9 mouse cellular contexts compared by ENCODE assay signal in the genomic region with DNA sequence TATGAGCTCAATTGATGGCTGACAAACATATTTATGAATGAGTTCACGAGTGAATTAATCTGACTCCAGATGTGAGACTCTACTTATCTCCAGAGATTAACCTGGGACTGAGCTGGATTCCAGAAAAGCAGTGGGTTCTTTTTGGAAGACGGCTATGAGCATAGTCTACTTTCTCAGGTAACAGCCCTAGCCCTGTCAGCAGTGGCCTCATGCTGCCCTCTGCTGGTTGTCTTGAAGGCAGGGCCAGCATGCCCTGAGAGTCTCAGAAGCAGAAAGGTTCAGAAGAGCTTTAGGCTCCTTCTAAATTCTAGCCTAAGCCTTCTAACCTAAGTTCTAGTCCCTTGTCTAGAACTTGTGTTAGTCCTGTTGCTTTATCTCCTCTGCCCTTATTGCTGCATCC. TPM values are rescaled to one million over a fixed set of nuclear protein-coding genes. Genes with fewer than 3 reads are reported as not detected.
DNase-seq lines count a peak whose midpoint lies in the region; ATAC-seq and TF ChIP-seq lines count a peak whose summit lies in the region.
"Had no signal": no experiment of that assay in that cellular context is flagged by ENCODE, and none has a peak within 500 bp of the region (broad histone marks: within the 10 kb centered on the region; RNA-seq: fewer than 3 reads in every experiment).

No protein-coding gene starts in this region.

- no peaks in the 10 kb centered on the region for H3K4me1 ChIP-seq in forebrain, postnatal 0 days (ENCODE audit: insufficient read depth)
- H3K4me1 ChIP-seq in forebrain, embryonic 11.5 days (replicated peaks; ENCODE audit: control insufficient read depth, insufficient read depth, low read length) = no peaks in the 10 kb centered on the region
- H3K4me1 ChIP-seq in heart, postnatal 0 days (ENCODE audit: control insufficient read depth, insufficient read depth) = no peaks in the 10 kb centered on the region
- no peaks in the 10 kb centered on the region for H3K4me1 ChIP-seq in olfactory bulb, adult 2 months (ENCODE audit: control insufficient read depth, insufficient read depth, low read length)

- TF ChIP-seq EP300 in heart, postnatal 0 days (IDR thresholded peaks at IDR 0.05; ENCODE audit: low read depth) = no peak

- H3K27ac ChIP-seq in forebrain, postnatal 0 days (ENCODE audit: low read depth, low read length) = no peak overlapping the region
- H3K27ac ChIP-seq in forebrain, embryonic 11.5 days (ENCODE audit: low read depth, low read length) = no peak overlapping the region
- no peak overlapping the region for H3K27ac ChIP-seq in heart, postnatal 0 days (ENCODE audit: low read depth)
- H3K27ac ChIP-seq in olfactory bulb, adult 2 months (ENCODE audit: insufficient read depth, low read depth, low read length) = no peak overlapping the region

- TF ChIP-seq CTCF in forebrain, postnatal 0 days (IDR thresholded peaks at IDR 0.05; ENCODE audit: low read depth) = peak; percentile 55
- peak; percentile 88 for TF ChIP-seq CTCF in heart, postnatal 0 days (IDR thresholded peaks at IDR 0.05; ENCODE audit: low read depth)
- TF ChIP-seq CTCF in olfactory bulb, adult 2 months (IDR thresholded peaks at IDR 0.05; ENCODE audit: insufficient read depth, low read depth, low read length) = peak; percentile 45; the same call in 1 of the 2 replicates

- DNase-seq in forebrain, postnatal 0 days = peak; percentile 3
- DNase-seq in forebrain, embryonic 11.5 days (ENCODE audit: low spot score) = no peak
- peak; percentile 22 for DNase-seq in 416B (ENCODE audit: low read depth)
- DNase-seq in adrenal gland, postnatal 25 days = peak; percentile 60
- peak; percentile 31 for DNase-seq in heart, postnatal 0 days (ENCODE audit: low spot score)
- DNase-seq in left cerebral cortex, postnatal 36 days (ENCODE audit: low spot score in 2 of 2) = peak; percentile 17 to 28
- DNase-seq in spleen, adult 12 weeks (ENCODE audit: low spot score) = no peak

- no peak for ATAC-seq in forebrain, postnatal 0 days
- ATAC-seq in forebrain, embryonic 11.5 days (replicated peaks; ENCODE audit: low FRiP score) = no peak
- ATAC-seq in heart, postnatal 0 days (ENCODE audit: insufficient read depth, low read depth) = no peak

- WGBS in forebrain, postnatal 0 days = 24% methylated on average over 2 of the region's 2 CpGs
- WGBS in forebrain, embryonic 11.5 days = 34% methylated on average over 2 of the region's 2 CpGs
- WGBS in heart, postnatal 0 days = 8% methylated on average over 2 of the region's 2 CpGs
- WGBS in olfactory bulb, adult 2 months = 17% methylated on average over 2 of the region's 2 CpGs

- H3K4me3 ChIP-seq in forebrain, postnatal 0 days (ENCODE audit: low read depth, low read length) = no peak overlapping the region
- H3K4me3 ChIP-seq in forebrain, embryonic 11.5 days (ENCODE audit: low read depth, low read length) = no peak overlapping the region
- no peak overlapping the region for H3K4me3 ChIP-seq in heart, postnatal 0 days (ENCODE audit: low read depth, low read length)
- H3K4me3 ChIP-seq in olfactory bulb, adult 2 months (ENCODE audit: insufficient read depth, low read depth, low read length) = no peak overlapping the region

- no peaks in the 10 kb centered on the region for H3K36me3 ChIP-seq in forebrain, postnatal 0 days (ENCODE audit: insufficient read depth)
- no peaks in the 10 kb centered on the region for H3K36me3 ChIP-seq in forebrain, embryonic 11.5 days (ENCODE audit: control insufficient read depth, insufficient read depth, low read length)
- no peaks in the 10 kb centered on the region for H3K36me3 ChIP-seq in heart, postnatal 0 days (replicated peaks; ENCODE audit: control insufficient read depth, insufficient read depth, low read length)

- intact Hi-C loops in left cerebral cortex, postnatal 36 days (cut with DNase I) = loop anchor here (1.0 to 2.0 kb wide), 2 partner anchors 34 to 72 kb away; no protein-coding TSS in a partner anchor

- no peak overlapping the region for H3K4me2 ChIP-seq in forebrain, postnatal 0 days (ENCODE audit: low read depth)
- H3K4me2 ChIP-seq in forebrain, embryonic 11.5 days (ENCODE audit: low read depth, low read length, severe bottlenecking) = no peak overlapping the region
- H3K4me2 ChIP-seq in heart, postnatal 0 days (ENCODE audit: low read depth, low read length) = no peak overlapping the region

- H3K9me3 ChIP-seq in forebrain, postnatal 0 days (ENCODE audit: low read length) = no peaks in the 10 kb centered on the region
- H3K9me3 ChIP-seq in forebrain, embryonic 11.5 days (ENCODE audit: control insufficient read depth, low read length) = no peaks in the 10 kb centered on the region
- no peaks in the 10 kb centered on the region for H3K9me3 ChIP-seq in heart, postnatal 0 days (replicated peaks; ENCODE audit: control insufficient read depth, low read length)

- no peak overlapping the region for H3K9ac ChIP-seq in forebrain, postnatal 0 days
- no peak overlapping the region for H3K9ac ChIP-seq in forebrain, embryonic 11.5 days (ENCODE audit: low read length)
- H3K9ac ChIP-seq in heart, postnatal 0 days (replicated peaks; ENCODE audit: low read depth, low read length) = no peak overlapping the region

- no peaks in the 10 kb centered on the region for H3K27me3 ChIP-seq in forebrain, postnatal 0 days (ENCODE audit: insufficient read depth, low read length)
- no peaks in the 10 kb centered on the region for H3K27me3 ChIP-seq in forebrain, embryonic 11.5 days (ENCODE audit: control insufficient read depth, insufficient read depth, low read length)
- H3K27me3 ChIP-seq in heart, postnatal 0 days (ENCODE audit: control insufficient read depth, insufficient read depth, low read length) = no peaks in the 10 kb centered on the region

- TF ChIP-seq POLR2A in olfactory bulb, adult 2 months (IDR thresholded peaks at IDR 0.05; ENCODE audit: insufficient read depth, low read depth, low read length) = no peak

RNA-seq across cellular contexts. Expression of gene Mbl1, which starts 11.4 kb away (rescaled TPM):
- not detected in 2 replicates for total RNA-seq in forebrain, postnatal 0 days (2014; rRNA removed)
- polyA plus RNA-seq in forebrain, postnatal 0 days (2015; fragmentation: Nextera tagmentation; extraction: Ambion mirVana) = not detected in 2 replicates
- not detected in 2 replicates for polyA plus RNA-seq in forebrain, embryonic 11.5 days (2014; fragmentation: Nextera tagmentation; extraction: Ambion mirVana)
- 1.1 TPM in 1 of 2 replicates, not detected in the other for total RNA-seq in adrenal gland, postnatal 25 days (2021)
- total RNA-seq in heart, postnatal 0 days (2014; rRNA removed; ENCODE audit: low replicate concordance) = not detected in 2 replicates
- polyA plus RNA-seq in heart, postnatal 0 days (2015; fragmentation: Nextera tagmentation; extraction: Ambion mirVana) = not detected in 2 replicates
- not detected for total RNA-seq in left cerebral cortex, postnatal 36 days (2021)
- polyA plus RNA-seq in olfactory bulb, adult 2 months (2012; ENCODE audit: insufficient read depth, insufficient read length, low replicate concordance, missing spikeins) = not detected in 2 replicates
- total RNA-seq: layer of hippocampus, postnatal 25 days had no signal

RNA-seq across cellular contexts. Expression of gene Sftpd, which starts 22.3 kb away (rescaled TPM):
- total RNA-seq in forebrain, postnatal 0 days (2014; rRNA removed) = not detected in 2 replicates
- 0.11 TPM in 1 of 2 replicates, not detected in the other for polyA plus RNA-seq in forebrain, postnatal 0 days (2015; fragmentation: Nextera tagmentation; extraction: Ambion mirVana)
- polyA plus RNA-seq in forebrain, embryonic 11.5 days (2014; fragmentation: Nextera tagmentation; extraction: Ambion mirVana) = not detected in 2 replicates
- total RNA-seq in adrenal gland, postnatal 25 days (2021) = not detected in 2 replicates
- total RNA-seq in heart, postnatal 0 days (2014; rRNA removed; ENCODE audit: low replicate concordance) = not detected in 2 replicates
- polyA plus RNA-seq in heart, postnatal 0 days (2015; fragmentation: Nextera tagmentation; extraction: Ambion mirVana) = 0.44 and 1.9 TPM in 2 replicates
- total RNA-seq in left cerebral cortex, postnatal 36 days (2021) = not detected
- not detected in 2 replicates for polyA plus RNA-seq in olfactory bulb, adult 2 months (2012; ENCODE audit: insufficient read depth, insufficient read length, low replicate concordance, missing spikeins)
- total RNA-seq: layer of hippocampus, postnatal 25 days had no signal

RNA-seq across cellular contexts. Expression of gene Sftpa1, which starts 31.1 kb away (rescaled TPM):
- total RNA-seq in forebrain, postnatal 0 days (2014; rRNA removed) = not detected in 2 replicates
- not detected in 2 replicates for polyA plus RNA-seq in forebrain, postnatal 0 days (2015; fragmentation: Nextera tagmentation; extraction: Ambion mirVana)
- not detected in 2 replicates for polyA plus RNA-seq in forebrain, embryonic 11.5 days (2014; fragmentation: Nextera tagmentation; extraction: Ambion mirVana)
- 0.79 TPM in 1 of 2 replicates, not detected in the other for total RNA-seq in adrenal gland, postnatal 25 days (2021)
- 0.69 TPM in 1 of 2 replicates, not detected in the other for total RNA-seq in heart, postnatal 0 days (2014; rRNA removed; ENCODE audit: low replicate concordance)
- polyA plus RNA-seq in heart, postnatal 0 days (2015; fragmentation: Nextera tagmentation; extraction: Ambion mirVana) = 0.41 and 1.5 TPM in 2 replicates
- total RNA-seq in left cerebral cortex, postnatal 36 days (2021) = not detected
- not detected in 2 replicates for polyA plus RNA-seq in olfactory bulb, adult 2 months (2012; ENCODE audit: insufficient read depth, insufficient read length, low replicate concordance, missing spikeins)
- total RNA-seq: layer of hippocampus, postnatal 25 days had no signal

RNA-seq across cellular contexts. Expression of gene Mat1a, which starts 57.8 kb away (rescaled TPM):
- total RNA-seq in forebrain, postnatal 0 days (2014; rRNA removed) = not detected in 2 replicates
- polyA plus RNA-seq in forebrain, postnatal 0 days (2015; fragmentation: Nextera tagmentation; extraction: Ambion mirVana) = not detected in 2 replicates
- not detected in 2 replicates for polyA plus RNA-seq in forebrain, embryonic 11.5 days (2014; fragmentation: Nextera tagmentation; extraction: Ambion mirVana)
- total RNA-seq in adrenal gland, postnatal 25 days (2021) = 14.0 TPM in 1 of 2 replicates, not detected in the other
- 0.97 and 6.1 TPM in 2 replicates for total RNA-seq in heart, postnatal 0 days (2014; rRNA removed; ENCODE audit: low replicate concordance)
- 0.10 and 0.19 TPM in 2 replicates for polyA plus RNA-seq in heart, postnatal 0 days (2015; fragmentation: Nextera tagmentation; extraction: Ambion mirVana)
- total RNA-seq in left cerebral cortex, postnatal 36 days (2021) = not detected
- not detected in 2 replicates for polyA plus RNA-seq in olfactory bulb, adult 2 months (2012; ENCODE audit: insufficient read depth, insufficient read length, low replicate concordance, missing spikeins)
- total RNA-seq: layer of hippocampus, postnatal 25 days had no signal

Comparison
In these comparisons a context has a peak if more than half of its experiments do, and no peak if none do; other contexts are left out.
1. DNase-seq: peak in forebrain, postnatal 0 days (single experiment), 416B (single experiment), adrenal gland, postnatal 25 days (single experiment), heart, postnatal 0 days (single experiment) and left cerebral cortex, postnatal 36 days (2 of 2); none in forebrain, embryonic 11.5 days (single experiment) and spleen, adult 12 weeks (single experiment).
2. Peak in every context shown above with its lines, with median percentiles within 50 percentile points of each other: CTCF ChIP-seq.